Mouse (Mus musculus) CH12.LX (cell line): ENCODE results near the gene Il7r. TPM values are rescaled to one million over a fixed set of nuclear protein-coding genes. Genes with fewer than 3 reads are reported as not detected.

Source experiments
- DNase-seq: peaks from one replicate; pipeline ENCODE4 v3.0.0-alpha.2; 2013; ENCODE audit errors: extremely low read depth
- H3K27ac ChIP-seq: 2 replicates; pipeline ENCODE4 v1.5.1; 2012; ENCODE audit warnings: low read depth, mild to moderate bottlenecking, control low read depth, moderate library complexity; ENCODE audit not compliant: insufficient read depth
- H3K27me3 ChIP-seq: replicated peaks from 2 replicates; pipeline ENCODE3; 2012; ENCODE audit warnings: inconsistent platforms
- H3K36me3 ChIP-seq, 2 experiments: replicated peaks in 1 of 2; 2 replicates each; pipeline versions ENCODE3 to v1.6.1; 2012; ENCODE audit warnings: inconsistent platforms in 1 of 2, low read length in 1 of 2, mild to moderate bottlenecking in 1 of 2, mixed read lengths in 1 of 2, moderate library complexity in 1 of 2; ENCODE audit not compliant: control insufficient read depth in 1 of 2, insufficient read depth in 1 of 2
- H3K4me1 ChIP-seq, 2 experiments: 2 replicates each; pipeline ENCODE4 v1.6.1; 2012; ENCODE audit warnings: inconsistent platforms in 1 of 2, moderate library complexity in 1 of 2; ENCODE audit not compliant: insufficient read depth in 2 of 2, control insufficient read depth in 1 of 2
- H3K4me2 ChIP-seq: 2 replicates; pipeline ENCODE4 v1.6.1; 2012; ENCODE audit warnings: low read depth, mild to moderate bottlenecking, control low read depth; ENCODE audit not compliant: poor library complexity, insufficient read depth, severe bottlenecking
- H3K4me3 ChIP-seq, 3 experiments: fragments of 150-350 bp in 1 of 3; sonication (generic) in 1 of 3; replicated peaks in 1 of 3; 2 replicates each; pipeline versions ENCODE3 to v1.5.1; 2011 to 2012; ENCODE audit warnings: low read depth in 2 of 3, low read length in 2 of 3, mild to moderate bottlenecking in 2 of 3, moderate library complexity in 2 of 3, control low read depth in 1 of 3, improper control_type of control experiment in 1 of 3, inconsistent platforms in 1 of 3, mixed read lengths in 1 of 3; ENCODE audit not compliant: poor library complexity in 1 of 3
- H3K79me2 ChIP-seq: replicated peaks from 2 replicates; pipeline ENCODE4 v1.6.1; 2012; ENCODE audit warnings: mild to moderate bottlenecking, moderate library complexity; ENCODE audit not compliant: control insufficient read depth, poor library complexity, insufficient read depth, severe bottlenecking; ENCODE audit errors: extremely low read depth
- H3K9ac ChIP-seq: 2 replicates; pipeline ENCODE4 v1.6.1; 2012; ENCODE audit warnings: low read depth, mild to moderate bottlenecking, control low read depth, moderate library complexity; ENCODE audit not compliant: insufficient read depth
- H3K9me3 ChIP-seq: replicated peaks from 2 replicates; pipeline ENCODE3; 2012; ENCODE audit warnings: low read length, inconsistent platforms, mixed read lengths
- BHLHE40 ChIP-seq: IDR thresholded peaks from 2 replicates; pipeline ENCODE4 v1.6.1; 2011; ENCODE audit warnings: mild to moderate bottlenecking, low read depth, low read length, improper control_type of control experiment
- CHD1 ChIP-seq: IDR thresholded peaks from 2 replicates; pipeline ENCODE4 v1.6.1; 2012; ENCODE audit warnings: low read depth, low read length, improper control_type of control experiment, inconsistent platforms
- EP300 ChIP-seq: IDR thresholded peaks from 2 replicates; pipeline ENCODE4 v1.6.1; 2011; ENCODE audit warnings: low read length, improper control_type of control experiment
- ETS1 ChIP-seq: conservative IDR thresholded peaks from 2 replicates; pipeline ENCODE4 v1.6.1; 2012; ENCODE audit warnings: low read depth, mild to moderate bottlenecking, inconsistent platforms, low read length, improper control_type of control experiment, moderate library complexity
- GABPA ChIP-seq: IDR thresholded peaks from 2 replicates; pipeline ENCODE4 v1.6.1; 2012; ENCODE audit warnings: low read depth, low read length, improper control_type of control experiment, inconsistent platforms; ENCODE audit not compliant: insufficient replicate concordance
- HCFC1 ChIP-seq: IDR thresholded peaks from 2 replicates; pipeline ENCODE4 v1.6.1; 2012; ENCODE audit warnings: low read depth, mild to moderate bottlenecking, inconsistent platforms, low read length, improper control_type of control experiment
- IRF4 ChIP-seq: IDR thresholded peaks from 2 replicates; pipeline ENCODE4 v1.6.1; 2014; ENCODE audit warnings: low read depth, mild to moderate bottlenecking, inconsistent platforms, low read length, improper control_type of control experiment
- JUN ChIP-seq: IDR thresholded peaks from 2 replicates; pipeline ENCODE4 v1.6.1; 2011; ENCODE audit warnings: low read depth, mild to moderate bottlenecking, low read length, improper control_type of control experiment, moderate library complexity; ENCODE audit not compliant: insufficient read depth
- KAT2A ChIP-seq: IDR thresholded peaks from 2 replicates; pipeline ENCODE4 v1.6.1; 2012; ENCODE audit warnings: low read length, improper control_type of control experiment, inconsistent platforms; ENCODE audit not compliant: insufficient replicate concordance
- MYC ChIP-seq: IDR thresholded peaks from 2 replicates; pipeline ENCODE4 v1.6.1; 2011; ENCODE audit warnings: low read depth, mild to moderate bottlenecking, improper control_type of control experiment, low read length
- NELFE ChIP-seq: IDR thresholded peaks from 2 replicates; pipeline ENCODE4 v1.6.1; 2011; ENCODE audit warnings: low read depth, low read length, improper control_type of control experiment
- PAX5 ChIP-seq: IDR thresholded peaks from 2 replicates; pipeline ENCODE4 v1.6.1; 2012; ENCODE audit warnings: low read length, inconsistent platforms, mixed read lengths
- RAD21 ChIP-seq: IDR thresholded peaks from 2 replicates; pipeline ENCODE4 v1.6.1; 2011; ENCODE audit warnings: low read depth, mild to moderate bottlenecking, low read length, improper control_type of control experiment, moderate library complexity
- RCOR1 ChIP-seq: conservative IDR thresholded peaks from 2 replicates; pipeline ENCODE4 v1.6.1; 2012; ENCODE audit warnings: low read depth, mild to moderate bottlenecking, inconsistent platforms, low read length, improper control_type of control experiment
- TBP ChIP-seq: conservative IDR thresholded peaks from 2 replicates; pipeline ENCODE4 v1.6.1; 2011; ENCODE audit warnings: low read depth, low read length, improper control_type of control experiment
- TCF12 ChIP-seq: IDR thresholded peaks from 2 replicates; pipeline ENCODE4 v1.6.1; 2014; ENCODE audit warnings: low read depth, mild to moderate bottlenecking, inconsistent platforms, low read length, improper control_type of control experiment
- USF1 ChIP-seq: IDR thresholded peaks from 2 replicates; pipeline ENCODE4 v1.6.1; 2014; ENCODE audit warnings: low read depth, mild to moderate bottlenecking, inconsistent platforms, low read length, improper control_type of control experiment
- USF2 ChIP-seq: conservative IDR thresholded peaks from 2 replicates; pipeline ENCODE4 v1.6.1; 2011; ENCODE audit warnings: low read depth, low read length, improper control_type of control experiment
- ZC3H11A ChIP-seq: IDR thresholded peaks from 2 replicates; pipeline ENCODE4 v1.6.1; 2012; ENCODE audit warnings: low read depth, mild to moderate bottlenecking, inconsistent platforms, low read length, improper control_type of control experiment
- ZMIZ1 ChIP-seq: IDR thresholded peaks from 2 replicates; pipeline ENCODE4 v1.6.1; 2012; ENCODE audit warnings: low read depth, mild to moderate bottlenecking, inconsistent platforms, low read length, improper control_type of control experiment
- ZNF384 ChIP-seq: IDR thresholded peaks from 2 replicates; pipeline ENCODE4 v1.6.1; 2012; ENCODE audit warnings: low read depth, low read length, improper control_type of control experiment, inconsistent platforms
- dilution Hi-C: fragments of 300-500 bp; cut with MboI; formaldehyde crosslinking; loops from 2 replicates; pipeline ENCODE4 v1.14.3; 2020; ENCODE audit warnings: low sequenced_read_pairs; ENCODE audit not compliant: extremely low pct_unique_long_range_greater_than_20kb, extremely low pct_ligation_motif_present
- in situ Hi-C: fragments of 300-500 bp; cut with MboI; formaldehyde crosslinking; loops from 3 replicates; pipeline ENCODE4 v1.14.3; 2019; ENCODE audit warnings: low sequenced_read_pairs, low pct_ligation_motif_present, low pct_unique_long_range_greater_than_20kb, mixed read lengths
- polyA plus RNA-seq: library from polyadenylated mRNA; unstranded; fragments of >175 nt; gene quantifications from 2 replicates; pipeline ENCODE4 v1.2.1, GENCODE M21; 2012; ENCODE audit warnings: low read depth; ENCODE audit not compliant: insufficient read length
- total RNA-seq, 2 experiments: library from RNA; depleted of rRNA; stranded (reverse); fragments of 300-350 nt in 1 of 2; fragments of >200 nt in 1 of 2; gene quantifications; 2 replicates each; pipeline ENCODE4 v1.2.3; 2012 to 2014

Gene Il7r
- total and polyA plus RNA-seq, 3 experiments = 0.13 to 0.25 (median 0.13) TPM

GRCm38 (mm10) chr15:9489417-9490118 lies 40.4 kb downstream of the Il7r start:
- Histone ChIP-seq H3K4me1 (peaks cover 0 to 14% of the 10 kb centered on the region in 2 experiments; a peak in 2 of 4 replicates), H3K9me3 (no peaks in the 10 kb centered on the region), H3K27me3 (no peaks in the 10 kb centered on the region), H3K79me2 (no peaks in the 10 kb centered on the region), H3K4me2 (no peak overlapping the region), H3K36me3 (no peaks in the 10 kb centered on the region), H3K4me3 (no peak overlapping the region), H3K27ac (no peak overlapping the region), H3K9ac (no peak overlapping the region)
- dilution Hi-C loops = no loop called here
- in situ Hi-C loops = no loop called here
- TF ChIP-seq MYC = no peak
- no peak for TF ChIP-seq KAT2A
- no peak for DNase-seq

GRCm38 (mm10) chr15:9473188-9473587 lies 56.8 kb downstream of the Il7r start:
- peaks cover 0 to 5% of the 10 kb centered on the region in 2 experiments; a peak in 2 of 4 replicates for H3K4me1 ChIP-seq
- no peaks in the 10 kb centered on the region for H3K36me3 ChIP-seq
- no peak overlapping the region for H3K4me3 ChIP-seq
- H3K9ac ChIP-seq = no peak overlapping the region
- in situ Hi-C loops (loop anchor here (25.0 kb wide), 1 partner anchor 89 kb away; no protein-coding TSS in a partner anchor), dilution Hi-C loops (no loop called here)
- H3K79me2 ChIP-seq = no peaks in the 10 kb centered on the region
- no peak for DNase-seq
- H3K27ac ChIP-seq = no peak overlapping the region
- TF ChIP-seq ZC3H11A (no peak), ZMIZ1 (no peak), RCOR1 (no peak), USF2 (no peak), BHLHE40 (no peak), TBP (no peak), GABPA (no peak), ETS1 (no peak), TCF12 (no peak), HCFC1 (no peak), JUN (no peak), EP300 (no peak), ZNF384 (no peak), PAX5 (no peak), NELFE (no peak), RAD21 (no peak), CHD1 (no peak), KAT2A (no peak), IRF4 (no peak), USF1 (no peak)
- TF ChIP-seq, all 38 proteins: peak for 0
- Histone ChIP-seq H3K27me3 (no peaks in the 10 kb centered on the region), H3K9me3 (no peaks in the 10 kb centered on the region), H3K4me2 (no peak overlapping the region)
